Mouse (Mus musculus) liver, embryonic 14.5 days (tissue): ENCODE measurements around the gene Heatr5a. TPM values are rescaled to one million over a fixed set of nuclear protein-coding genes. Genes with fewer than 3 reads are reported as not detected.

ENCODE experiments used
- ATAC-seq: fragments of 200-750 bp; cut with Nextera tagmentation; 2 replicates; pipeline ENCODE4 v1.8.0; 2017; ENCODE audit warnings: moderate number of reproducible peaks, mild to moderate bottlenecking, moderate library complexity; ENCODE audit not compliant: insufficient read depth
- DNase-seq, 3 experiments: peaks; one replicate each; pipeline ENCODE4 v3.0.0-alpha.2; 2012 to 2013; ENCODE audit warnings: low read depth in 3 of 3, low spot score in 3 of 3
- H3K27ac ChIP-seq: fragments of 300-500 bp; sonication (generic); 2 replicates; pipeline ENCODE4 v1.5.1; 2014; ENCODE audit warnings: moderate library complexity, mild to moderate bottlenecking, control low read depth, inconsistent platforms
- H3K27me3 ChIP-seq: fragments of 300-500 bp; sonication (generic); 2 replicates; pipeline ENCODE4 v1.6.1; 2014; ENCODE audit warnings: mild to moderate bottlenecking, low read length, moderate library complexity; ENCODE audit not compliant: control insufficient read depth, insufficient read depth
- H3K36me3 ChIP-seq: fragments of 300-500 bp; sonication (generic); replicated peaks from 2 replicates; pipeline ENCODE4 v1.6.1; 2014; ENCODE audit warnings: low read depth; ENCODE audit not compliant: control insufficient read depth, insufficient read depth
- H3K4me1 ChIP-seq, 2 experiments: fragments of 200-500 bp in 1 of 2; fragments of 300-500 bp in 1 of 2; sonication (generic) in 1 of 2; replicated peaks; 2 replicates each; pipeline ENCODE4 v1.6.1; 2012 to 2014; ENCODE audit warnings: antibody characterized with exemption in 1 of 2, inconsistent platforms in 1 of 2, low read length in 1 of 2; ENCODE audit not compliant: control insufficient read depth in 2 of 2, insufficient read depth in 2 of 2
- H3K4me2 ChIP-seq: fragments of 300-500 bp; sonication (generic); 2 replicates; pipeline ENCODE4 v1.6.1; 2014; ENCODE audit warnings: low read depth, mild to moderate bottlenecking, control low read depth, moderate library complexity
- H3K4me3 ChIP-seq, 2 experiments: fragments of 200-500 bp in 1 of 2; fragments of 300-500 bp in 1 of 2; sonication (generic) in 1 of 2; 2 replicates each; pipeline ENCODE4 v1.5.1; 2012 to 2014; ENCODE audit warnings: low read depth in 2 of 2, low read length in 2 of 2, mild to moderate bottlenecking in 2 of 2, control low read depth in 1 of 2, inconsistent platforms in 1 of 2, moderate library complexity in 1 of 2; ENCODE audit not compliant: insufficient read depth in 1 of 2
- H3K9ac ChIP-seq: fragments of 300-500 bp; sonication (generic); replicated peaks from 2 replicates; pipeline ENCODE4 v1.6.1; 2014; ENCODE audit warnings: mild to moderate bottlenecking, control low read depth, moderate library complexity
- H3K9me3 ChIP-seq: fragments of 300-500 bp; sonication (generic); 2 replicates; pipeline ENCODE4 v1.6.1; 2016; ENCODE audit warnings: low read length, mixed read lengths; ENCODE audit not compliant: control insufficient read depth
- CTCF ChIP-seq: IDR thresholded peaks from 2 replicates; pipeline ENCODE4 v1.5.1; 2016; ENCODE audit warnings: antibody characterized with exemption, low read depth, control low read depth
- EP300 ChIP-seq: IDR thresholded peaks from 2 replicates; pipeline ENCODE4 v1.6.1; 2016; ENCODE audit warnings: antibody characterized with exemption, low read depth
- WGBS: fragments of 180-500 bp; shearing (Covaris S2); extraction: QIAGEN DNeasy Blood & Tissue Kit; methylation state at CpG from one replicate; pipeline ENCODE4 v1.1.7; 2014; ENCODE audit not compliant: insufficient replicate concordance; 5-methylcytosine and 5-hydroxymethylcytosine counted together
- polyA plus RNA-seq, 2 experiments: library from polyadenylated mRNA; depleted of rRNA in 1 of 2; stranded (reverse) in 1 of 2; unstranded in 1 of 2; fragments of >200 nt; fragmentation: Nextera tagmentation in 1 of 2; extraction: Ambion mirVana in 1 of 2; gene quantifications; 2 replicates each; pipeline versions ENCODE4 v1.2.1 to v1.2.3; 2012 to 2014

The Heatr5a gene
- polyA plus RNA-seq, 2 experiments = 5.6 to 8.2 TPM

DNA sequence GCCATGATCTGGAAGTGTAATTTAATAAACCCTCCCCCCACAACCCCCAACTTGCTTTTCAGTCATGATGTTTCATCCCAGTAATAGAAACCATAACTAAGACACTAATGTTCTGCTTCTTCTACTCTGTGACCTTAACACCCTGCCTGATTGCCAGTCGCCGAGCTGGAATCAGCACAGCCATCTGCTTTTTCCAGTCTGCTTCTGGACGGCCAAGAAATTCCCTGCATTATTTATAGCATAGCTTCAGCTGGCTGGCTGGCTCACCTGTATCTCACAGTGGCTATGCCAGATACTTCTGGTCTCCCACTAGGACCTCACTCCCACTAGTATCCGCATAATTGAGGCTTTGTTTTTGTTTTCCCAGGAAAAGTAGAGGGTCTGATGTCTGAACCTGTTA, 14.7 kb upstream of the Heatr5a start:
- no peak overlapping the region for H3K4me2 ChIP-seq
- DNase-seq (no peak), ATAC-seq (no peak)
- no peaks in the 10 kb centered on the region for H3K9me3 ChIP-seq
- no peaks in the 10 kb centered on the region for H3K27me3 ChIP-seq
- H3K36me3 ChIP-seq = no peaks in the 10 kb centered on the region
- TF ChIP-seq CTCF = no peak
- TF ChIP-seq EP300 = no peak
- WGBS = 46% methylated on average over 4 of the region's 4 CpGs
- no peak overlapping the region for H3K4me3 ChIP-seq
- 0 out of 4 replicates have a peak, but pooled peaks cover 0 to 2% of the 10 kb centered on the region in 2 experiments for H3K4me1 ChIP-seq
- H3K27ac ChIP-seq = no peak overlapping the region
- H3K9ac ChIP-seq = no peak overlapping the region

GRCm38 (mm10) chr12:51985163-51985748, 14.1 kb upstream of the Heatr5a start:
- Histone ChIP-seq H3K9me3 (no peaks in the 10 kb centered on the region), H3K27me3 (no peaks in the 10 kb centered on the region), H3K36me3 (no peaks in the 10 kb centered on the region), H3K27ac (no peak overlapping the region), H3K4me1 (0 out of 4 replicates have a peak, but pooled peaks cover 0 to 2% of the 10 kb centered on the region in 2 experiments), H3K4me3 (no peak overlapping the region), H3K4me2 (no peak overlapping the region), H3K9ac (no peak overlapping the region)
- ATAC-seq (no peak), DNase-seq (no peak)
- 26% methylated on average over 3 of the region's 3 CpGs for WGBS
- TF ChIP-seq CTCF (no peak), EP300 (no peak)

DNA sequence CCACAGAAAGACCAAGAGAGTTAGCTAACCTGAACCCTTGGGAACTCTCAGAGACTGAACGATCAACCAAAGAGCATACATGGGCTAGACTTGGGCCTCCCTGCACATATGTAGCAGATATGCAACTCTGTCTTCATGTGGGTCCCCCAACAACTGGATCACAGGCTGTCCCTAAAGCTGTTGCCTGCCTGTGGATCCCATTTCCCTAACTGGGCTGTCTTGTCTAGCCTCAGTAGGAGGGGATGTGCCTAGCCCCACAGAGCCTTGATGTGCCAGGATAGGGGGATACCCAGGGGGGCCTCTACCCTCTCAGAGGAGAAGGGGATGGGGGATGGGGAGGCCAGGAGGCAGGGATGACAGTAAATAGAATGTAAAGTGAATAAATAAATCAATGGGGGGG, 12.5 kb upstream of the Heatr5a start:
- Histone ChIP-seq H3K9ac (no peak overlapping the region), H3K4me3 (no peak overlapping the region), H3K36me3 (no peaks in the 10 kb centered on the region), H3K4me1 (0 out of 4 replicates have a peak, but pooled peaks cover 0 to 2% of the 10 kb centered on the region in 2 experiments), H3K9me3 (no peaks in the 10 kb centered on the region), H3K4me2 (no peak overlapping the region), H3K27ac (no peak overlapping the region), H3K27me3 (no peaks in the 10 kb centered on the region)
- DNase-seq = no peak
- ATAC-seq = no peak
- TF ChIP-seq EP300 = no peak
- TF ChIP-seq CTCF = no peak
- 64% methylated on average over 1 of the region's 1 CpGs for WGBS

DNA sequence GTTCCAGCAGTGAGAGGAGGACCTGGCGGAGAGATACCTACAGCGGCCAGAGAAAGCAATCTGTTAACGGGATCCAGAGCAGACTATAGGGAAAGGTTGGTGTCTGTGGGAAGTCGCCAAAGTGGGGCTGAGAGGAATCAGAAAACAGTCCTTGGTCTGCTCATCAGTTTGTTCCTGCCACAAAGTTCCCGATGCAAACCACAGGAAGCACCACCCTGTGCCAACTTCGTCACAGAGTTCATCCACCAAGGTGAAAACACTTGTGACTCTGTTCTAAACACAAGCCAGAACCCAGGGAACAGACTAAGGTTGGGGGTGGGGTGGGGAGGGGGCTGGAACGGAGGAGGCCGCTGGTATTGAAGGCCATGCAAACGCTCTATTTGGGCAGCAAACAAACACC, 5.4 kb upstream of the Heatr5a start:
- DNase-seq = no peak
- no peaks in the 10 kb centered on the region for H3K27me3 ChIP-seq
- TF ChIP-seq CTCF (no peak), EP300 (no peak)
- no peak overlapping the region for H3K4me3 ChIP-seq
- H3K4me1 ChIP-seq = no peaks in the 10 kb centered on the region; a peak in 1 of 4 replicates
- no peak overlapping the region for H3K9ac ChIP-seq
- no peak overlapping the region for H3K4me2 ChIP-seq
- no peaks in the 10 kb centered on the region for H3K36me3 ChIP-seq
- H3K9me3 ChIP-seq = no peaks in the 10 kb centered on the region
- no peak overlapping the region for H3K27ac ChIP-seq
- WGBS = 49% methylated on average over 9 of the region's 9 CpGs
- no peak for ATAC-seq

- Histone ChIP-seq H3K9me3 (no peaks in the 10 kb centered on the region), H3K4me2 (no peak overlapping the region), H3K4me3 (no peak overlapping the region), H3K36me3 (no peaks in the 10 kb centered on the region), H3K27me3 (no peaks in the 10 kb centered on the region), H3K4me1 (peaks cover 4 to 8% of the 10 kb centered on the region in 2 experiments; a peak in 3 of 4 replicates), H3K9ac (no peak overlapping the region), H3K27ac (no peak overlapping the region)
- WGBS = 86% methylated on average over 1 of the region's 1 CpGs
- no peak for DNase-seq
- no peak for TF ChIP-seq EP300
- no peak for TF ChIP-seq CTCF
- ATAC-seq = no peak
Measured at GRCm38 (mm10) chr12:51974381-51974780, 3.3 kb upstream of the Heatr5a start.
